Mouse (Mus musculus) limb, embryonic 14.5 days (tissue): ENCODE measurements around the gene Plcd3. TPM values are rescaled to one million over a fixed set of nuclear protein-coding genes. Genes with fewer than 3 reads are reported as not detected.

Experiments
- ATAC-seq: fragments of 200-750 bp; cut with Nextera tagmentation; 2 replicates; pipeline ENCODE4 v1.8.0; 2017; ENCODE audit warnings: low read depth, moderate number of reproducible peaks, moderate TSS enrichment; ENCODE audit not compliant: low FRiP score
- DNase-seq: peaks from one replicate; pipeline ENCODE4 v3.0.0-alpha.2; 2015; ENCODE audit warnings: low spot score
- H3K27ac ChIP-seq: fragments of 300-500 bp; sonication (generic); replicated peaks from 2 replicates; pipeline ENCODE4 v1.5.1; 2014; ENCODE audit warnings: low read depth, mild to moderate bottlenecking, low read length, moderate library complexity, mixed read lengths
- H3K27me3 ChIP-seq: fragments of 300-500 bp; sonication (generic); 2 replicates; pipeline ENCODE4 v1.6.1; 2014; ENCODE audit warnings: low read length, mixed read lengths; ENCODE audit not compliant: control insufficient read depth, insufficient read depth
- H3K36me3 ChIP-seq: fragments of 300-500 bp; sonication (generic); 2 replicates; pipeline ENCODE4 v1.6.1; 2014; ENCODE audit warnings: mild to moderate bottlenecking, low read length, moderate library complexity, mixed read lengths; ENCODE audit not compliant: control insufficient read depth, insufficient read depth
- H3K4me1 ChIP-seq: fragments of 300-500 bp; sonication (generic); 2 replicates; pipeline ENCODE4 v1.6.1; 2014; ENCODE audit warnings: antibody characterized with exemption, low read length, mixed read lengths; ENCODE audit not compliant: control insufficient read depth, insufficient read depth
- H3K4me2 ChIP-seq: fragments of 300-500 bp; sonication (generic); replicated peaks from 2 replicates; pipeline ENCODE4 v1.6.1; 2014; ENCODE audit warnings: low read depth, mild to moderate bottlenecking, low read length, moderate library complexity; ENCODE audit not compliant: severe bottlenecking
- H3K4me3 ChIP-seq: fragments of 300-500 bp; sonication (generic); replicated peaks from 2 replicates; pipeline ENCODE4 v1.5.1; 2014; ENCODE audit warnings: low read length
- H3K9ac ChIP-seq: fragments of 300-500 bp; sonication (generic); 2 replicates; pipeline ENCODE4 v1.6.1; 2014; ENCODE audit warnings: mild to moderate bottlenecking, low read depth, low read length, moderate library complexity; ENCODE audit not compliant: severe bottlenecking
- H3K9me3 ChIP-seq: fragments of 300-500 bp; sonication (generic); 2 replicates; pipeline ENCODE4 v1.6.1; 2016; ENCODE audit warnings: low read length; ENCODE audit not compliant: control insufficient read depth
- POLR2A ChIP-seq: fragments of 200-500 bp; IDR thresholded peaks from 2 replicates; pipeline ENCODE4 v1.8.0; 2012; ENCODE audit warnings: inconsistent platforms, mild to moderate bottlenecking, moderate library complexity, borderline replicate concordance; ENCODE audit not compliant: insufficient read depth, insufficient read length; ENCODE audit errors: extremely low read depth
- WGBS: fragments of 180-500 bp; shearing (Covaris S2); extraction: QIAGEN DNeasy Blood & Tissue Kit; methylation state at CpG from one replicate; pipeline ENCODE4 v1.1.7; 2014; 5-methylcytosine and 5-hydroxymethylcytosine counted together
- polyA plus RNA-seq, 2 experiments: library from polyadenylated mRNA; depleted of rRNA in 1 of 2; stranded (reverse) in 1 of 2; unstranded in 1 of 2; fragments of >200 nt; fragmentation: Nextera tagmentation in 1 of 2; extraction: Ambion mirVana in 1 of 2; gene quantifications; 2 replicates each; pipeline versions ENCODE4 v1.2.1 to v1.2.3; 2012 to 2014

Plcd3 gene
- polyA plus RNA-seq, 2 experiments = 3.8 to 10.3 TPM

GRCm38 (mm10) chr11:103106386-103106785 is 4.9 kb upstream of the Plcd3 start:
- TF ChIP-seq POLR2A = no peak

GRCm38 (mm10) chr11:103105810-103106209 is 4.4 kb upstream of the Plcd3 start:
- Histone ChIP-seq H3K27me3 (peaks cover 5% of the 10 kb centered on the region; the same call in 1 of the 2 replicates), H3K4me3 (no peak overlapping the region), H3K4me1 (peaks cover 10% of the 10 kb centered on the region), H3K36me3 (no peaks in the 10 kb centered on the region), H3K9me3 (no peaks in the 10 kb centered on the region), H3K27ac (no peak overlapping the region), H3K4me2 (no peak overlapping the region), H3K9ac (no peak overlapping the region)
- no peak for DNase-seq
- ATAC-seq = no peak
- TF ChIP-seq POLR2A = no peak
- WGBS = 85% methylated on average over 6 of the region's 6 CpGs

More at GRCm38 (mm10) chr11:103106386-103106785, 4.9 kb upstream of the Plcd3 start:
- DNase-seq = no peak
- ATAC-seq = no peak
- no peak overlapping the region for H3K4me3 ChIP-seq
- no peak overlapping the region for H3K9ac ChIP-seq
- no peak overlapping the region for H3K4me2 ChIP-seq
- no peak overlapping the region for H3K27ac ChIP-seq
- WGBS = 66% methylated on average over 4 of the region's 4 CpGs
- no peaks in the 10 kb centered on the region for H3K36me3 ChIP-seq
- H3K4me1 ChIP-seq = peaks cover 13% of the 10 kb centered on the region
- no peaks in the 10 kb centered on the region; the same call in 1 of the 2 replicates for H3K27me3 ChIP-seq
- H3K9me3 ChIP-seq = no peaks in the 10 kb centered on the region

- Histone ChIP-seq H3K27ac (no peak overlapping the region), H3K36me3 (no peaks in the 10 kb centered on the region), H3K9me3 (no peaks in the 10 kb centered on the region), H3K9ac (no peak overlapping the region), H3K4me3 (no peak overlapping the region), H3K4me1 (peaks cover 10% of the 10 kb centered on the region), H3K27me3 (peaks cover 8% of the 10 kb centered on the region; the same call in 1 of the 2 replicates), H3K4me2 (no peak overlapping the region)
- ATAC-seq (no peak), DNase-seq (no peak)
- no peak for TF ChIP-seq POLR2A
- WGBS = 52% methylated on average over 14 of the region's 14 CpGs
Observed at GRCm38 (mm10) chr11:103105180-103105725, 3.8 kb upstream of the Plcd3 start.

GRCm38 (mm10) chr11:103104469-103104868 is 3.0 kb upstream of the Plcd3 start:
- ATAC-seq (no peak), DNase-seq (no peak)
- Histone ChIP-seq H3K4me1 (peaks cover 10% of the 10 kb centered on the region), H3K4me2 (no peak overlapping the region), H3K4me3 (no peak overlapping the region), H3K9ac (no peak overlapping the region), H3K27ac (no peak overlapping the region), H3K36me3 (no peaks in the 10 kb centered on the region), H3K9me3 (no peaks in the 10 kb centered on the region), H3K27me3 (peaks cover 9% of the 10 kb centered on the region; the same call in 1 of the 2 replicates)
- no peak for TF ChIP-seq POLR2A
- 77% methylated on average over 7 of the region's 7 CpGs for WGBS

GRCm38 (mm10) chr11:103103621-103104020 is 2.2 kb upstream of the Plcd3 start:
- Histone ChIP-seq H3K4me1 (peaks cover 10% of the 10 kb centered on the region), H3K4me3 (peak overlapping the region; percentile 58)
- WGBS = 52% methylated on average over 8 of the region's 8 CpGs

More at GRCm38 (mm10) chr11:103103621-103104020, 2.2 kb upstream of the Plcd3 start:
- no peak overlapping the region for H3K9ac ChIP-seq
- TF ChIP-seq POLR2A = no peak
- peaks cover 9% of the 10 kb centered on the region; the same call in 1 of the 2 replicates for H3K27me3 ChIP-seq
- ATAC-seq (no peak), DNase-seq (no peak)
- H3K9me3 ChIP-seq = no peaks in the 10 kb centered on the region
- no peak overlapping the region for H3K27ac ChIP-seq
- peak overlapping the region; percentile 95 for H3K4me2 ChIP-seq
- H3K36me3 ChIP-seq = no peaks in the 10 kb centered on the region
